Mouse (Mus musculus): ENCODE results near the gene Ano6.
A peak's percentile ranks its signal among the peaks of the same experiment; 100 is the strongest.

Ano6 gene

GRCm38 (mm10) chr15:95790529-95791071 is at the start of gene Ano6:
Gene Ano6, plus strand, starts transcription at chr15:95790843.
- DNase-seq (ENCODE audit: extremely low read depth, low read depth, low spot score), result peak; percentile 39

- no peak for DNase-seq (ENCODE audit: extremely low read depth, low read depth, low spot score)
These were observed 47.7 kb upstream of the Ano6 start for GRCm38 (mm10) chr15:95742955-95743354.

- no peak for DNase-seq (ENCODE audit: extremely low read depth, low read depth, low spot score)
These were observed 46.8 kb upstream of the Ano6 start for GRCm38 (mm10) chr15:95743856-95744255.

DNA sequence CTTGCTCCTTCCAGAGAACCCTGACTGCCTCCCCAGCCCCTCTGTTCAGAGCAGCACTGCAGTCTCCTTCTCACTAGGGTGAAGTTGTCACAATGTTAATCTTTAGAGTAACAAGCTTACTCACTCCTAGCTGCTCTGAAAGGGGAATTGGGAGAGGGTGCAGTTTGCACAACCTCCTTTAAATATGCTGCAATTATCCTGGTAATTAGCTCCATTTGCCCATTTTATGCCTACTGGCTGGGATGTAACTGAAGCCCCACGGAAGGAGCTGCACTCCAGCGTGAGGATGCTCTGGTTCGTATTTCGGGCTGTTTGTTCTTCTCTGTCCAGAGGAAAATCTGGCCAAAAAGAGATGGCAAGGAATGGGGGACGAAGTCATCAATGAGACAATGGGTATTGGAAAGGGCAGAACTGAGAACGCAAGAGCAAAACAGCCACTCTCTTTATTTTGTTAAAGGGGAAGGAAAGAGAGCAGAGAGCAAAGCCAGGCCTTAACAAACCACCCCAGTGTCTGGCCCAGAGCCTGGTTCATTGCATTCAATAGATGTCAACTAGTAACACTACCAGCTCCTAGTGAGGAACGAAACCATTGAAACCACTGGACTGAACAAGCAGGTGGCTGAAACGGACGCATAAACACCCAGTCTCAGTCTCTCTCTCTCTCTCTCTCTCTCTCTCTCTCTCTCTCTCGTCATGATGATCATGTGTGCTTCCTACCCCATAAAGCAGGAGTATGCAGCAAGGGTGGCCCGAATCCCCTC is 45.1 kb upstream of the Ano6 start:
- no peak for DNase-seq (ENCODE audit: extremely low read depth, low read depth, low spot score)

- DNase-seq (ENCODE audit: extremely low read depth, low read depth, low spot score), result no peak
These were observed 44.1 kb upstream of the Ano6 start for GRCm38 (mm10) chr15:95746513-95746912.

GRCm38 (mm10) chr15:95746955-95747931 is 43.4 kb upstream of the Ano6 start:
- DNase-seq (ENCODE audit: extremely low read depth, low read depth, low spot score), result no peak

- DNase-seq (ENCODE audit: extremely low read depth, low read depth, low spot score), result no peak
These were observed 41.4 kb upstream of the Ano6 start for GRCm38 (mm10) chr15:95749216-95749615.

DNA sequence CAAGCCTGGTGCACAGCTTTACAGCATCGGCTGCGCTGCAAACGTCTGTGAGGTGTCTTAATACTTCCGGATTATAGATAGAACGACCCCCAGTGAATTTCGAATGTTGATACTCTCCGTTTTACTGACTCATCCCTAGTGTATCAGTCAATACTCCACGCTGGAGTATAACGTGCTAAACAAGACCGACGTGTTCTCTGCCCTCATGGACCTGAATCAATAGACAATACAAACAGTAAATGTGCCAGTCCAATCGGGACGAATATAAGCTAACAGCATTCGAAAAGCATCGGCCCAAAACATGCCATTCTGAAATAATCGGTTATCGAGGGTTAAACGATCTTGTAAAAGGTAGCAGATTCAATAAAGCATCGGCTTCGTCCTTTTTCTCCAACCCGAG is 40.6 kb upstream of the Ano6 start:
- DNase-seq (ENCODE audit: extremely low read depth, low read depth, low spot score), result no peak

GRCm38 (mm10) chr15:95751832-95752676 is 38.6 kb upstream of the Ano6 start:
- no peak for DNase-seq (ENCODE audit: extremely low read depth, low read depth, low spot score)

DNA sequence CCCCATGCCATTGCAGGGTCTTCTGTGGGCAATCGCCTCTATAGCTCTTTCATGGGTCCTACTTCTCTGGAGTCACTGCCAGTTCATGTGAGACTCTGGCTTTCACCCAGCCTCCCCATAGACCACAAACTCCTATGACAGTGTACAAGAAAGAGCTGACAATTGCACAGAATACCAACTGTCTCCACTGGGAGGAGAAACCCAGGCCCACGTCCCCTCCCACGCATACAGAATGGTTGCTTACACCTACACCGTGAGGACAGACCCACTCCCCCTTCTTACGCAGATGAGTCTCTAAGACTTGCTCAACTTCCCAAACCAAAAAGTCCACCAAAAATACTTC is 38.0 kb upstream of the Ano6 start:
- no peak for DNase-seq (ENCODE audit: extremely low read depth, low read depth, low spot score)

GRCm38 (mm10) chr15:95753031-95753430 is 37.6 kb upstream of the Ano6 start:
- DNase-seq (ENCODE audit: extremely low read depth, low read depth, low spot score), result no peak

DNA sequence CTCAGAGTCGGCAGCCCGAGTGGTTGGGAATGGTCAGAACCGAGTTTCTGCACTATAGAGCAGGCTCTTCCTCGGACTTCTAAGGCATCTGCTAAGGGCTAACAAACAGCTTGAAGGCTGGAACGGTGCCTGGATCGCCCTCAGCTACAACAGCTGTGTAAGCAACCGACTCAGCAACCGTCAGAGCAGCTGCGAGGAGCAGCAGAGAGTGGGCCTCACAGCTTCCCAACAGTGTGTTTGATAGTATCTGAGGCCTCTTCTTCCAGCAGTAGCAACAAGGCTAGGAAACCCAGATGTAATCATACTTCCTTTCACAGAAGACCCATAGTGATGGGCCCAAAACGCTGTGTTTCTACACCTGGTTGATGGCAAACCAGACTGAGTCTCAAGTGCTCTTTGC is 33.5 kb upstream of the Ano6 start:
- no peak for DNase-seq (ENCODE audit: extremely low read depth, low read depth, low spot score)

- DNase-seq (ENCODE audit: extremely low read depth, low read depth, low spot score), result peak; percentile 58
These were observed 32.6 kb upstream of the Ano6 start for GRCm38 (mm10) chr15:95758069-95758468.

DNA sequence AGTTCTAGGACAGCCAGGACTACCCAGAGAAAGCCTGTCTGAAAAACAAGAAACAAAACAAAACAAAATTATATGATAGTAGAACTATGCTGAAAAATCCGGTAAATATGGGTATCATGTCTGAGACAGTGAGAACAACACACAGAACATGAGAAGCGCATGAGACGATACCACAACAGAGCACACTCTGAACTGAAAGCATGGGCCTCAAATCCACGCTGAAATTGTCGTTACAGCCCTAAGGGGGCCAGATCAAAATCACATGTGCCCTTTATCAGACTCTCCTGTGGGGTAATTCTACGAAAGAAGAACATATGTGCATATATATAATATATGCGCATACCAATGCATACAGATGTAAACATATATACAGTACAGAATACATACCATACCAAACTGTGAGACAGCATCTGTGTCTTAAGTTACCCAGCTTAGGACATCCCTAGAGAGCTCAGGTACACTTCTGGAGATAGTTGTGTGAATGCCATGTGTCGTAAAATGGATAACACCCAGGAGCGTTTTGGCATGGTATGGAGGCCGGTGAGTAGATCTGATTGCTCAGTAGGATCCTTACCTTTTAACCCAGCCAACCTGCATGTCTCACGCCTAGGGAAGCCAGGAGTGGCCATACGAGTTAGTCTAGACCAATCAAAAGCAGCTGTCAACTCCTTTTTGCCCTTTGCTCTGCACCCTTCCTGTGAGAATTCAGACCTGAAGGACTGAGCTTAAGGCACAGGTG is 31.8 kb upstream of the Ano6 start:
- DNase-seq (ENCODE audit: extremely low read depth, low read depth, low spot score), result peak; percentile 93

- no peak for DNase-seq (ENCODE audit: extremely low read depth, low read depth, low spot score)
These were observed 30.8 kb upstream of the Ano6 start for GRCm38 (mm10) chr15:95759857-95760256.

- DNase-seq (ENCODE audit: extremely low read depth, low read depth, low spot score), result no peak
These were observed 29.2 kb upstream of the Ano6 start for GRCm38 (mm10) chr15:95761420-95761819.

- DNase-seq (ENCODE audit: extremely low read depth, low read depth, low spot score), result no peak
These were observed 27.9 kb upstream of the Ano6 start for GRCm38 (mm10) chr15:95762661-95763303.

- no peak for DNase-seq (ENCODE audit: extremely low read depth, low read depth, low spot score)
These were observed 27.2 kb upstream of the Ano6 start for GRCm38 (mm10) chr15:95763464-95763863.

DNA sequence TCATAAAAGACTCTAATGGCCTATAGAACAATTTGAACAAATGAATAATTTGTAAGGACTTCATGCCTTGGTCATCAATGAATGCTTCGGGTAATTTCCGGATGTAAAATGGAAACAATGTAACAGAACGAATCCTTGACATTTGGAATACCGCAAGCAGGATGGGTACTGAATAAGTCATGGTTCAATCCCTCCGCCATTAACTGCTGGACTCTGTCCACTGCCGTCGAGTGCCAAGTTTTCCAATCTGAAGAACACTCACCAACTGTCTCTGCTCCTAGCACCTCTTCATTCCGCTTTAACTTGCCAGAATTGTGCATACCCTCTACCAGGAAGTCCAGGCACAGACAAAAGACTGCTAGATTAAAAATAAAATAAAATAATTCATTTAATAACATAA is 25.4 kb upstream of the Ano6 start:
- no peak for DNase-seq (ENCODE audit: extremely low read depth, low read depth, low spot score)

DNA sequence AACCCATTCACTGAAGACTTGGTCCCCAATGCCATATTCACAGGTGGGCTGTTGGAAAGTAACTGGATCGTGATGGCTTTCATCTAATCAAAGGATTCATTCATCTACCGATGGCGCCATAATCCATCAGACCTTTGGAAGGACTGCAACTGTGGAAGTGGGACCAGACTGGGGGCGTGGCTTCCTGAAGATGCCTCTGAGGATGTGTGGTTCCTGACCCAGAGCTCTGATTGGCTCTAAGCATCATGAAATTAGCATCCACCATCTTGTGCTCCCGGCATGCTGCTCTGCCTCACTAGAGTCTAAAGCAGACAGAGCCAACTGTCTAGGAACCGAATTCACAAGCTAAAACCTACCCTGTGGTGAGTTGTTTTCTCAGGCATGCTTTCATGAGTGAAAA is 24.7 kb upstream of the Ano6 start:
- DNase-seq (ENCODE audit: extremely low read depth, low read depth, low spot score), result no peak
